Mouse (Mus musculus): ENCODE data around the gene Tcf23. TPM values are rescaled to one million over a fixed set of nuclear protein-coding genes. Genes with fewer than 3 reads are reported as not detected.

Tcf23 gene
- 1.9 and 2.2 TPM in 2 replicates for polyA plus RNA-seq (2015; fragmentation: Nextera tagmentation; extraction: Ambion mirVana)

GRCm38 (mm10) chr5:30968416-30968815 lies at the start of gene Tcf23:
TSS of gene Tcf23 (plus strand) at chr5:30968662.
- Histone ChIP-seq H3K36me3 (ENCODE audit: insufficient read depth, low read length) (no peaks in the 10 kb centered on the region), H3K9me3 (ENCODE audit: low read length) (no peaks in the 10 kb centered on the region), H3K4me2 (replicated peaks; ENCODE audit: low read depth, low read length) (no peak within 1 kb of the TSS), H3K27ac (ENCODE audit: low read length) (0 out of 2 replicates have a peak within 1 kb of the TSS, but pooled peaks have one; percentile 21), H3K4me1 (ENCODE audit: insufficient read depth, low read length) (peaks cover 8% of the 10 kb centered on the region; the same call in 1 of the 2 replicates), H3K27me3 (ENCODE audit: insufficient read depth, low read length) (no peaks in the 10 kb centered on the region), H3K9ac (replicated peaks; ENCODE audit: low read length) (no peak within 1 kb of the TSS), H3K4me3 (ENCODE audit: low read length) (no peak within 1 kb of the TSS)
- ATAC-seq (ENCODE audit: low FRiP score, low TSS enrichment), result 0 out of 2 replicates have a peak, but pooled peaks have one; percentile 33
- 39% methylated on average over 8 of the region's 8 CpGs for WGBS

GRCm38 (mm10) chr5:30918691-30919090 lies 49.8 kb upstream of the Tcf23 start:
- WGBS, result 85% methylated on average over 8 of the region's 8 CpGs
- no peak overlapping the region for H3K27ac ChIP-seq (ENCODE audit: low read length)

GRCm38 (mm10) chr5:30919831-30920614 lies 48.4 kb upstream of the Tcf23 start:
- Histone ChIP-seq H3K9me3 (ENCODE audit: low read length) (no peaks in the 10 kb centered on the region), H3K36me3 (ENCODE audit: insufficient read depth, low read length) (peaks cover 34% of the 10 kb centered on the region), H3K4me3 (ENCODE audit: low read length) (no peak overlapping the region), H3K27ac (ENCODE audit: low read length) (no peak overlapping the region), H3K27me3 (ENCODE audit: insufficient read depth, low read length) (no peaks in the 10 kb centered on the region), H3K4me2 (replicated peaks; ENCODE audit: low read depth, low read length) (no peak overlapping the region), H3K9ac (replicated peaks; ENCODE audit: low read length) (no peak overlapping the region), H3K4me1 (ENCODE audit: insufficient read depth, low read length) (peaks cover 39% of the 10 kb centered on the region)
- no peak for ATAC-seq (ENCODE audit: low FRiP score, low TSS enrichment)
- WGBS, result 74% methylated on average over 11 of the region's 11 CpGs

More at GRCm38 (mm10) chr5:30918691-30919090, 49.8 kb upstream of the Tcf23 start:
- Histone ChIP-seq H3K27me3 (ENCODE audit: insufficient read depth, low read length) (no peaks in the 10 kb centered on the region), H3K4me2 (replicated peaks; ENCODE audit: low read depth, low read length) (no peak overlapping the region), H3K9ac (replicated peaks; ENCODE audit: low read length) (no peak overlapping the region; the same call in 1 of the 2 replicates), H3K4me1 (ENCODE audit: insufficient read depth, low read length) (peaks cover 41% of the 10 kb centered on the region), H3K4me3 (ENCODE audit: low read length) (no peak overlapping the region), H3K9me3 (ENCODE audit: low read length) (no peaks in the 10 kb centered on the region), H3K36me3 (ENCODE audit: insufficient read depth, low read length) (peaks cover 34% of the 10 kb centered on the region)
- no peak for ATAC-seq (ENCODE audit: low FRiP score, low TSS enrichment)

GRCm38 (mm10) chr5:30920621-30921020 lies 47.8 kb upstream of the Tcf23 start:
- whole genome bisulfite sequencing, result 62% methylated on average over 19 of the region's 19 CpGs
- Histone ChIP-seq H3K36me3 (ENCODE audit: insufficient read depth, low read length) (peaks cover 34% of the 10 kb centered on the region), H3K4me2 (replicated peaks; ENCODE audit: low read depth, low read length) (peak overlapping the region; percentile 82; the same call in 1 of the 2 replicates), H3K9me3 (ENCODE audit: low read length) (no peaks in the 10 kb centered on the region), H3K4me3 (ENCODE audit: low read length) (no peak overlapping the region), H3K27ac (ENCODE audit: low read length) (no peak overlapping the region), H3K27me3 (ENCODE audit: insufficient read depth, low read length) (no peaks in the 10 kb centered on the region), H3K9ac (replicated peaks; ENCODE audit: low read length) (no peak overlapping the region), H3K4me1 (ENCODE audit: insufficient read depth, low read length) (peaks cover 33% of the 10 kb centered on the region)
- ATAC-seq (ENCODE audit: low FRiP score, low TSS enrichment), result peak; percentile 3; the same call in 1 of the 2 replicates

GRCm38 (mm10) chr5:30921256-30922033 lies 47.0 kb upstream of the Tcf23 start, which contains the start of gene Khk:
TSS of gene Khk (plus strand) at chr5:30921431.
- Histone ChIP-seq H3K9me3 (ENCODE audit: low read length) (no peaks in the 10 kb centered on the region), H3K36me3 (ENCODE audit: insufficient read depth, low read length) (peaks cover 34% of the 10 kb centered on the region), H3K27ac (ENCODE audit: low read length) (peak within 1 kb of the TSS; percentile 94), H3K4me1 (ENCODE audit: insufficient read depth, low read length) (peaks cover 27% of the 10 kb centered on the region), H3K4me2 (replicated peaks; ENCODE audit: low read depth, low read length) (peak within 1 kb of the TSS; percentile 82), H3K9ac (replicated peaks; ENCODE audit: low read length) (peak within 1 kb of the TSS; percentile 74), H3K27me3 (ENCODE audit: insufficient read depth, low read length) (no peaks in the 10 kb centered on the region), H3K4me3 (ENCODE audit: low read length) (peak within 1 kb of the TSS; percentile 66)
- peak; percentile 86 for ATAC-seq (ENCODE audit: low FRiP score, low TSS enrichment)
- 1% methylated on average over 36 of the region's 40 CpGs for WGBS

- no peak for ATAC-seq (ENCODE audit: low FRiP score, low TSS enrichment)
- Histone ChIP-seq H3K27ac (ENCODE audit: low read length) (no peak overlapping the region), H3K4me2 (replicated peaks; ENCODE audit: low read depth, low read length) (peak overlapping the region; percentile 82), H3K36me3 (ENCODE audit: insufficient read depth, low read length) (peaks cover 27% of the 10 kb centered on the region), H3K4me3 (ENCODE audit: low read length) (peak overlapping the region; percentile 66; the same call in 1 of the 2 replicates), H3K27me3 (ENCODE audit: insufficient read depth, low read length) (no peaks in the 10 kb centered on the region), H3K4me1 (ENCODE audit: insufficient read depth, low read length) (peaks cover 25% of the 10 kb centered on the region), H3K9me3 (ENCODE audit: low read length) (no peaks in the 10 kb centered on the region), H3K9ac (replicated peaks; ENCODE audit: low read length) (peak overlapping the region; percentile 74)
- WGBS, result 69% methylated on average over 10 of the region's 10 CpGs
Measured at GRCm38 (mm10) chr5:30922581-30923041, 45.9 kb upstream of the Tcf23 start.

GRCm38 (mm10) chr5:30923119-30923518 lies 45.3 kb upstream of the Tcf23 start:
- WGBS, result 87% methylated on average over 6 of the region's 6 CpGs
- H3K4me1 ChIP-seq (ENCODE audit: insufficient read depth, low read length), result peaks cover 27% of the 10 kb centered on the region
- no peak overlapping the region for H3K27ac ChIP-seq (ENCODE audit: low read length)
- H3K9ac ChIP-seq (replicated peaks; ENCODE audit: low read length), result no peak overlapping the region
- no peak overlapping the region for H3K4me3 ChIP-seq (ENCODE audit: low read length)
- no peak for ATAC-seq (ENCODE audit: low FRiP score, low TSS enrichment)
- H3K9me3 ChIP-seq (ENCODE audit: low read length), result no peaks in the 10 kb centered on the region
- no peak overlapping the region for H3K4me2 ChIP-seq (replicated peaks; ENCODE audit: low read depth, low read length)
- peaks cover 22% of the 10 kb centered on the region; the same call in 1 of the 2 replicates for H3K36me3 ChIP-seq (ENCODE audit: insufficient read depth, low read length)
- H3K27me3 ChIP-seq (ENCODE audit: insufficient read depth, low read length), result no peaks in the 10 kb centered on the region

- Histone ChIP-seq H3K9me3 (ENCODE audit: low read length) (no peaks in the 10 kb centered on the region), H3K27me3 (ENCODE audit: insufficient read depth, low read length) (no peaks in the 10 kb centered on the region), H3K4me3 (ENCODE audit: low read length) (no peak overlapping the region), H3K27ac (ENCODE audit: low read length) (no peak overlapping the region), H3K36me3 (ENCODE audit: insufficient read depth, low read length) (peaks cover 9% of the 10 kb centered on the region; the same call in 1 of the 2 replicates), H3K4me1 (ENCODE audit: insufficient read depth, low read length) (peaks cover 24% of the 10 kb centered on the region), H3K9ac (replicated peaks; ENCODE audit: low read length) (no peak overlapping the region), H3K4me2 (replicated peaks; ENCODE audit: low read depth, low read length) (no peak overlapping the region)
- ATAC-seq (ENCODE audit: low FRiP score, low TSS enrichment), result no peak
- WGBS, result 83% methylated on average over 8 of the region's 8 CpGs
Measured at GRCm38 (mm10) chr5:30924614-30925013, 43.8 kb upstream of the Tcf23 start.

GRCm38 (mm10) chr5:30925217-30925616 lies 43.2 kb upstream of the Tcf23 start:
- no peak overlapping the region for H3K27ac ChIP-seq (ENCODE audit: low read length)
- H3K36me3 ChIP-seq (ENCODE audit: insufficient read depth, low read length), result peaks cover 4% of the 10 kb centered on the region; the same call in 1 of the 2 replicates
- H3K4me1 ChIP-seq (ENCODE audit: insufficient read depth, low read length), result peaks cover 24% of the 10 kb centered on the region
- H3K9ac ChIP-seq (replicated peaks; ENCODE audit: low read length), result no peak overlapping the region
- H3K9me3 ChIP-seq (ENCODE audit: low read length), result no peaks in the 10 kb centered on the region
- H3K4me3 ChIP-seq (ENCODE audit: low read length), result no peak overlapping the region
- H3K27me3 ChIP-seq (ENCODE audit: insufficient read depth, low read length), result no peaks in the 10 kb centered on the region
- ATAC-seq (ENCODE audit: low FRiP score, low TSS enrichment), result no peak
- 88% methylated on average over 5 of the region's 5 CpGs for WGBS
- no peak overlapping the region for H3K4me2 ChIP-seq (replicated peaks; ENCODE audit: low read depth, low read length)

Data from kidney, embryonic 16.5 days (tissue).